Mouse (Mus musculus) stomach, embryonic 15.5 days (tissue): ENCODE data around the gene Dmrt2. TPM values are rescaled to one million over a fixed set of nuclear protein-coding genes. Genes with fewer than 3 reads are reported as not detected.

ENCODE experiments used
- ATAC-seq: fragments of 200-750 bp; cut with Nextera tagmentation; 2 replicates; pipeline ENCODE4 v1.8.0; 2017; ENCODE audit warnings: low read depth, moderate number of reproducible peaks, moderate TSS enrichment; ENCODE audit not compliant: insufficient read depth, low FRiP score
- H3K27ac ChIP-seq: fragments of 300-500 bp; sonication (generic); 2 replicates; pipeline ENCODE4 v1.5.1; 2015; ENCODE audit warnings: mild to moderate bottlenecking, inconsistent platforms
- H3K27me3 ChIP-seq: fragments of 300-500 bp; sonication (generic); replicated peaks from 2 replicates; pipeline ENCODE4 v1.6.1; 2015; ENCODE audit warnings: inconsistent platforms
- H3K36me3 ChIP-seq: fragments of 300-500 bp; sonication (generic); 2 replicates; pipeline ENCODE4 v1.6.1; 2015; ENCODE audit warnings: inconsistent platforms
- H3K4me1 ChIP-seq: fragments of 300-500 bp; sonication (generic); 2 replicates; pipeline ENCODE4 v1.6.1; 2015; ENCODE audit warnings: inconsistent platforms
- H3K4me2 ChIP-seq: fragments of 300-500 bp; sonication (generic); 2 replicates; pipeline ENCODE4 v1.6.1; 2015; ENCODE audit warnings: mild to moderate bottlenecking, inconsistent platforms
- H3K4me3 ChIP-seq: fragments of 300-500 bp; sonication (generic); replicated peaks from 2 replicates; pipeline ENCODE4 v1.5.1; 2015; ENCODE audit warnings: inconsistent platforms
- H3K9ac ChIP-seq: fragments of 300-500 bp; sonication (generic); 2 replicates; pipeline ENCODE4 v1.6.1; 2015; ENCODE audit warnings: inconsistent platforms
- H3K9me3 ChIP-seq: fragments of 300-500 bp; sonication (generic); 2 replicates; pipeline ENCODE4 v1.6.1; 2016; ENCODE audit warnings: inconsistent platforms
- WGBS: fragments of 180-500 bp; shearing (Covaris S2); methylation state at CpG from one replicate; pipeline ENCODE4 v1.1.7; 2015; 5-methylcytosine and 5-hydroxymethylcytosine counted together
- polyA plus RNA-seq: library from polyadenylated mRNA; unstranded; fragments of >200 nt; fragmentation: Nextera tagmentation; extraction: Ambion mirVana; gene quantifications from 2 replicates; pipeline ENCODE4 v1.2.1, GENCODE M21; 2015

Gene Dmrt2
- polyA plus RNA-seq, 1 experiment from 2014 or later: 1.2 TPM

DNA sequence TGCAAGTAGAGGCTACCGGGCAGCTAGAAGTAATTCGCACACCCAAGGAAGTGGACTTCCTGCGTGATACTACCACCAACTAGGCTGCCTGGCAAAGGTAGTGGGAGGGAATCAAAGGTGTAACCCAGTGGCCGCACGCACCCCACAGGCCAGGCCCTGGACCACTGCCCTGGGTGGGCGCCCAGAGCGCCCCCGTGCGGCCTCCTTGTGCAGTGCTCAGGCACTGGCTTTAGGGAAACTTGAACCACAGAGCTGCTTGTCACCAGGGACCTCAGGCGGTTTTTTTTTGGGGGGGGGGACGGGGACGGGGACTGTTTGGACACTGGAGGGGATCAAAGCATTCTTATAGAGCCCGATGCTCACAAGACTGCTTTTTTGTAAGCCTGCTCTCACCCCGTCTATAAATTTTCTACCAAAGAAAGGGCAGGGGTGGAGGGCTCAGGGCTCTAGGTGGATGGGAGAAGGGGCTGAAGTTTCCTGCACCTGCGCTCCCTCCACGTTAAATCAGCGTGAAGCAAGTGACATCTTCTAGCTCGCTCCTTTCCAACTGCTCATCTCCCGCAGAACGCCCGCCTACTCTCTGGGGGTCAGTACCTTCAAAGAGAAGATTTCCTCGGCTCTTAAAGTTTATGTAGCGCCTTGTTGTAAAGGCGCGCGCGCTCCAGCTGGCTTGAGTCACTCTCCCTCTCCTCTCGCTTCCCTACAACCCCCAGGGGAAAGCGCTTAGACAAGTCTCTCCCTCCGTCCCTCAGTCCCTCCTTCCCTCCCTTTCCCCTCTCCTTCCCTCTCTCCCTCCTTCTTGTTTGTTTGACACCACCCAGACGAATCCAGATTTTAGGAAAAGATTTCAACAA, 6.5 kb upstream of the Dmrt2 start:
- peak overlapping the region; percentile 33 for H3K4me2 ChIP-seq

DNA sequence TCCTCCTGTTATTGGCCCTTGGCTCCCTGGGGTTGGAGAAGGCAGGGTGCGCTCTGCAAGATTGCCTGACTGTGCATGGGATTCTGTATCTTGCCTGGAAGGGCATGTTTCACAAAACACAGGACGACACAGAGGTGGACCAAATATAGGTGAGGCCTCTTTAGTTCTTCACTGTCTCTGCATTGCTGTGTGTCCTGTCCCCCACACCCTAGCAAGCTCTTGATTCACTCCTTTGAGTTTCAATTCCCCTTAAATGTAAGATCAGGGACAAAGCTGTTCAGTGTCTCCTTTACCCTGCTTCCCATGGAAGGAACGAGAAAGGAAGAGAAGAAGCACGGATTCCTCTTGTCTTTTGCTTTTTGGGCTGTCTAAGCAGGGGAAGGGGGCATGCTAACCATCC, 4.4 kb upstream of the Dmrt2 start:
- H3K4me2 ChIP-seq: no peak overlapping the region
- H3K36me3 ChIP-seq: no peaks in the 10 kb centered on the region
- no peak overlapping the region for H3K9ac ChIP-seq
- no peaks in the 10 kb centered on the region for H3K9me3 ChIP-seq
- ATAC-seq: no peak
- WGBS: 27% methylated on average over 4 of the region's 4 CpGs
- H3K27me3 ChIP-seq: peaks cover 86% of the 10 kb centered on the region
- H3K4me3 ChIP-seq: no peak overlapping the region
- H3K4me1 ChIP-seq: peaks cover 11% of the 10 kb centered on the region
- no peak overlapping the region for H3K27ac ChIP-seq

More for the DNA sequence above, 6.5 kb upstream of the Dmrt2 start:
- H3K27ac ChIP-seq: no peak overlapping the region
- WGBS: 6% methylated on average over 31 of the region's 31 CpGs
- no peak for ATAC-seq
- no peak overlapping the region for H3K4me3 ChIP-seq
- H3K9ac ChIP-seq: no peak overlapping the region
- no peaks in the 10 kb centered on the region for H3K36me3 ChIP-seq
- H3K4me1 ChIP-seq: no peaks in the 10 kb centered on the region
- no peaks in the 10 kb centered on the region for H3K9me3 ChIP-seq
- H3K27me3 ChIP-seq: peaks cover 67% of the 10 kb centered on the region

DNA sequence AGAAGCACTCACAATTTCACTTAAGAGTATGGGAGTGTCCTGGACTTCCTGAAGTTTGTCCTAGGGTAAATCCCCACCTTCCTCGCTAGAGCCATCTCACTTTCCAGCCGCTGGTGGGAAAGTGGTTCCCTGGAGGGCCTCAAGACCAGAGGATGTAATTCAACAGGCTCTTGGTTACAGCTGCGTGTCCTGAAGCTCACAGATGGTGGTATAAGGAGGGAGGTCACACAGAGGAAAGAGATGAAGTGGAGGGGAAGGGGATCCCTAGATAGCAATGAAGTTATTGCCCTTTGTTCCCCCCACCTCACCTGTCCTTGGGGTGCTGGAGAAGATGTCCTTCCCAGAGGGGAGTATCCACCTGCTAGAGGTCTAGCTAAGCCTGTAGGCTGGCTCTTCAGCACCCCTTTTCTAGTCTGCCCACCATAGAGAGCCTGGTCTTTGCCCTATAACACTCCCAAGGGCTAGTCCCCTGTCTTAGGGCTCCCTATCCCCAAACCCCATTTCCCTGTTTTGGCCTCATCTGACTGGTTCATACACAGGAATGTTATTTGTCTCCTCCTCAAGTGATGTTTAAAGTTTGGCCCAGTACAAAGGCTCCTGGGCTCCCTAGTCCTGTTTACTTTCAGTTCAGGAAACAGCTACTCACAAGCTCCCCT, 2.5 kb upstream of the Dmrt2 start:
- Histone ChIP-seq H3K4me3 (no peak overlapping the region), H3K27ac (no peak overlapping the region), H3K36me3 (no peaks in the 10 kb centered on the region), H3K9me3 (no peaks in the 10 kb centered on the region), H3K27me3 (peaks cover 90% of the 10 kb centered on the region), H3K4me2 (no peak overlapping the region), H3K4me1 (peaks cover 24% of the 10 kb centered on the region), H3K9ac (no peak overlapping the region)
- ATAC-seq: no peak
- 13% methylated on average over 3 of the region's 3 CpGs for WGBS

DNA sequence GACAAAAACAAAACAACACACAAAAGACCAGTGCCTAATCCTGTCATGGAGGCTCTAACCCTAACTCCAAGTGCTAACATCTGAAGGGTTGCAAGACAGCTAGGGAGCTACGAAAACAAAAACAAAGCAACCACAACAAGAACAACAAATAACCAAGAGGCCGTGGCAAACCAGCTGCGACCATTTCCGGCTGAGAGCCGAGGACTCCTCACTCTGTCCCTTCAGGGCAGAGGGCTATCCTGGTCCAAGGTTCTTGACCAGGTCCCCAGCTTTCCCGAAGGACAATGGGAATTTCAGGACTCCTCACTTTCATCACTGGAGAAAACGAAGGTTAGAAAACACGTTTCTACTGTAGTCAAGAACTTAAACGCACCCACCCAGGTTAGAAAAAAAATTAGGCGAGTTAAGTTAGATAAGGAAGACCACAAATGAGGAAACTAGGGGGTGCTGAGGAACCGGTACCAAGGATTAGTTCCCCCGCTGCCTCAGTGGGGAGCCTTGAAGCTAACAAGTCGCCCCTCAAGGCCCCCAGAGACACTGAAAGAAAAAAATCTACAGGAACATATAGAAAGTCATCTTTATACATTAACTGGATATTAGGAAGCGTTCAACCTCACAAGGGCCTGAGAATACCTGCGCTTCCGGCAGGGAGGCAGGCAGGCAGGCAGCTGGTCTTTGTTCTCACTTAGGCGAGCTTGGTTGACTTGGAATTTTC, 1.5 kb upstream of the Dmrt2 start:
- Histone ChIP-seq H3K27ac (no peak overlapping the region), H3K9me3 (no peaks in the 10 kb centered on the region), H3K9ac (no peak overlapping the region), H3K4me1 (peaks cover 24% of the 10 kb centered on the region), H3K4me2 (no peak overlapping the region), H3K4me3 (no peak overlapping the region), H3K36me3 (no peaks in the 10 kb centered on the region), H3K27me3 (peaks cover 87% of the 10 kb centered on the region)
- WGBS: 5% methylated on average over 17 of the region's 17 CpGs
- no peak for ATAC-seq

DNA sequence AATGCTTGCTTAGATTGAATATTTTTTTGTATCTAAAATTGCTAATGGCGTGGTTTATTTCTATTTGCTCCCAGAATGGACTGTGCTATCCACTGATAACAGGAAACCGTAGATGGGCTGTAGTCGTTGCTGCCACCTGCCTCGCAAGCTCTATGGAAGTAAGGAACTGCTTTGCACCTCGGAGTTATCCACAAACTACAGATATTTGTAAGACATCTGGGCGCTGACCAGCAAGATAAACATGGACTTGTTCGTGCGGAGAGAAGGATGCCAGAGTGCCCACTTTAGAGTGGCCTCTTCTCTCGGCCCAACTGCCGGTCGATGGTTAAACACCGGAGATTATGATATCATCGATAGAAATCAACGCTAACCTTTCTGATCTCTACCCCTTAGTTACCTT, 530 bp upstream of the Dmrt2 start:
- H3K9me3 ChIP-seq: no peaks in the 10 kb centered on the region
- H3K4me2 ChIP-seq: peak overlapping the region; percentile 75
- H3K9ac ChIP-seq: no peak overlapping the region
- H3K4me3 ChIP-seq: peak overlapping the region; percentile 43
- WGBS: 2% methylated on average over 14 of the region's 14 CpGs
- H3K27me3 ChIP-seq: peaks cover 87% of the 10 kb centered on the region
- H3K36me3 ChIP-seq: no peaks in the 10 kb centered on the region
- no peak for ATAC-seq
- no peak overlapping the region for H3K27ac ChIP-seq
- H3K4me1 ChIP-seq: peaks cover 24% of the 10 kb centered on the region

DNA sequence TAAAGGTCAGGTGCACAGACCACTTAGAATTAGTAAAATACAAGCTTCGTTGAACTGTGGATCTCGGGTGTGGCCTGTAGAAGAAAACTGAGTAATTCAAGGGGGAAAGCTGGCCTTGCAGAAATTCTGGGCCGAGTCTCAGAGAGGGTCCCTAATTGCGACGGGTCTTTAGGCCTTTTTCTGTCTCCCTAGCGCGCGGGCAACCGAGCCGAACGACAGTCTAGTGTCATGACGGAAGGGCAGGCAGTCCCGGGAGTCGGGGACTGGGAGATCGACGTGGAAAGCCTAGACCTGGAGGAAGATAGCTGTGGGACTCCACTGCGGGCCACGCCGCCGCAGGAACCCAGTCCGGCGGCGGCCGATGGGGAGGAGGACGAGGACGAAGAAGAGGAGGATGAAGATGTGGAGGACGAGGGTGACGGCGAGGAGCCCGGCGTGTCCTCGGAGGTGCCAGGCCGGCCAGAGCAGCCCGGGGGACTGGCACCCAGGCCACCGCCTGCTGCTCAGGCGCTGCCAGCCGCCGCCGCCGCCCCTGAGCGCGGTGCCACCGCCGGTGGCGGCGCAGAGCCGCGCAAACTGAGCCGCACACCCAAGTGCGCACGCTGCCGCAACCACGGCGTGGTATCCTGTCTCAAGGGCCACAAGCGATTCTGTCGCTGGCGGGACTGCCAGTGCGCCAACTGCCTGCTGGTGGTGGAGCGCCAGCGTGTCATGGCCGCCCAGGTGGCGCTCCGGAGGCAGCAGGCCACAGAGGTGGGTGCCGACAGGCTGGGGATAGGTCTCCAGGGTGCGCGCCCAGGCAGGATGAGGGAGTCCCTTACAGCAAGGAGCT, 1.2 kb downstream of the Dmrt2 start:
- H3K4me1 ChIP-seq: peaks cover 24% of the 10 kb centered on the region
- H3K4me3 ChIP-seq: peak overlapping the region; percentile 43
- WGBS: 2% methylated on average over 63 of the region's 66 CpGs
- peaks cover 76% of the 10 kb centered on the region for H3K27me3 ChIP-seq
- no peak for ATAC-seq
- no peaks in the 10 kb centered on the region for H3K9me3 ChIP-seq
- peak overlapping the region; percentile 1; the same call in 1 of the 2 replicates for H3K9ac ChIP-seq
- no peaks in the 10 kb centered on the region for H3K36me3 ChIP-seq
- peak overlapping the region; percentile 75 for H3K4me2 ChIP-seq
- H3K27ac ChIP-seq: no peak overlapping the region

DNA sequence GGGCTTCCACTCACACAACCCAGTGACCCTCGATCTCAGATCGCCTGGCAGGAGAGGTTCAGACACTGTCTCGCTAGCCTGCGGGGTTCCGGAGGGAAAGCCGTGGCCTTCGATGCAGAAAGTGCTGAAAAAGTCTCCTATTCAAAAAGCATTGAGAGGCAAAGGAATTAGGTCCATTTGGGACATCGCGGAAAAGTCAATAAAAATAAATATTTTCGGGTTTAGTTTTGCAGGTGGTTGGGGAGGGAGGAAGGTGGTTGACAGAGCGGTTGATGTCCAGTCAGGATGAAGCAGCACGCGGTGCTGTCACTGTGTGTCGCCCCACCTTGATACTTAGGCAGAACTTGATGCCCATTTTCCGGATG, 1.8 kb downstream of the Dmrt2 start:
- peaks cover 24% of the 10 kb centered on the region for H3K4me1 ChIP-seq

DNA sequence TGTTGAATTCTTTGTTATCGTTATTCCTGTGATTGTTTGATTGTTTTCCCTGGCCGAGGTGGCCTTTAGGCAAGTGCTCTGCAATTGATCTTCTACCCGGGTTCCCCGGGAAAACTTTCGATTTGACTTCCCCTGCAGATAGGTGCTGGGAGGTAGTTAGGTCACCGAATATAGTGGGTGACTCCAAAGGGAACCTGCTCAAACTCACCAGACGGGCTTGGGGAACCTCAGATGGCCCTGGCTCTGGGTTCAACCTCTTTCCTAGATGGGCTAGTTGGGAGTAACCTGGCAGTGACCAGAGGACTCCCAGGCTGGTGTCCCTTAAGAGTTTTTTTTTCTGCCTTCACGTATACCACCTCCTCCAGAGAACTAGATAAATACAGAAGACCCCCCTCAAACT, 2.5 kb downstream of the Dmrt2 start:
- 6% methylated on average over 8 of the region's 8 CpGs for WGBS
- Histone ChIP-seq H3K27me3 (peaks cover 65% of the 10 kb centered on the region), H3K4me3 (no peak overlapping the region; the same call in 1 of the 2 replicates)

More for the DNA sequence above, 1.8 kb downstream of the Dmrt2 start:
- WGBS: 2% methylated on average over 15 of the region's 15 CpGs
- H3K27ac ChIP-seq: no peak overlapping the region
- H3K36me3 ChIP-seq: no peaks in the 10 kb centered on the region
- H3K4me2 ChIP-seq: peak overlapping the region; percentile 75
- H3K4me3 ChIP-seq: peak overlapping the region; percentile 43
- no peak overlapping the region; the same call in 1 of the 2 replicates for H3K9ac ChIP-seq
- H3K27me3 ChIP-seq: peaks cover 71% of the 10 kb centered on the region
- ATAC-seq: no peak
- no peaks in the 10 kb centered on the region for H3K9me3 ChIP-seq

DNA sequence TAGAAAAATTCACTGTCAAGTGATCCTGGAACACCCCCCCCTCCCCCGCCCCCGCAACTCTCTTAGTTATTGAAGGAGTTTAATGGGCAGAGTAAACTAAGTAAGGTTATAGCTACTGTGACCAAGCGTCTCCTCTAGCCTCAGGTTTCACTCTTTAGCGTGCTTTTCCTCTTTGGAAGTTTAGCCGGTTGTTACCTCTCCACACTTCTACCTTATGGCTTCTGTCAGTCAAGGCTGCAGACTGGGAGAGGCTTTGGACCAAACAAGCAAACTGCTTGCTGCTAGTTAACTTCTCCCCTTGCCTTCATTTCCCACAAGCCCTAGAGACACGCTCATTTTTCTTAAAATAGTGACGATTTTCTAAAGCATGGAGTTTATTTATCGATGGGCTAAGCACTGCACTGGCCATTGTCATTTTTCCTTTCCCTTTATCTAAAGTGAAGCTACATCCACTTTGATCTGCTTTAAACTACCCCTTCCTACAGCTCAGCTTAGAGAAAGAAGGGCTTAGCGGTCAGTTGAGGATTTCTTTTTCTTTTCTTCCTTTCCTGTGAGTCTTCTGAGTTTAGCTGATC, 3.7 kb downstream of the Dmrt2 start:
- H3K4me3 ChIP-seq: no peak overlapping the region
- 19% methylated on average over 9 of the region's 9 CpGs for WGBS
- ATAC-seq: no peak
- peaks cover 24% of the 10 kb centered on the region for H3K4me1 ChIP-seq
- no peaks in the 10 kb centered on the region for H3K9me3 ChIP-seq
- no peak overlapping the region for H3K4me2 ChIP-seq
- H3K9ac ChIP-seq: no peak overlapping the region
- H3K27ac ChIP-seq: no peak overlapping the region
- peaks cover 55% of the 10 kb centered on the region for H3K27me3 ChIP-seq
- H3K36me3 ChIP-seq: no peaks in the 10 kb centered on the region

More for the DNA sequence above, 2.5 kb downstream of the Dmrt2 start:
- no peaks in the 10 kb centered on the region for H3K9me3 ChIP-seq
- H3K9ac ChIP-seq: no peak overlapping the region
- ATAC-seq: no peak
- peak overlapping the region; percentile 75 for H3K4me2 ChIP-seq
- peaks cover 24% of the 10 kb centered on the region for H3K4me1 ChIP-seq
- no peaks in the 10 kb centered on the region for H3K36me3 ChIP-seq
- H3K27ac ChIP-seq: no peak overlapping the region

DNA sequence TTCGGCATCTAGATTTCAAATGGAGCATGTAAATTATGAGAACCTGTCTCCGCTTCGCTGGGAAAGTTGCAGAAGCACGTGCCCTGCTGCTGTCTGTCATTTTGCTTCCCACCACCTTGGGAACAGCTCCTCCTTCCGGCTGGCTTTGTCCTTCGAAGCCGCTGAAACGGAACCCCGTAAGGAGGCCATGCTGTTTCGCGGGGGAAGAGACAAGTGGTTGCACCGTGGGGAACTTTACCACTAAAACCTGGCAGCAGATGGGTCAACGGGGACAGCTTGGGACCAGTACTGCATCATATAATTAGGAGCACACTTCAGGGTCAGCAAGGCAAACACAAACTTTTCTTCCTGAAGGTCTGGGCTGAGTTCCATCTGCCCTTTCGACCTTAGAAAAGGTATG, 26.6 kb downstream of the Dmrt2 start:
- no peak overlapping the region for H3K27ac ChIP-seq
- no peaks in the 10 kb centered on the region for H3K9me3 ChIP-seq
- no peaks in the 10 kb centered on the region for H3K36me3 ChIP-seq
- no peak overlapping the region for H3K4me2 ChIP-seq
- 76% methylated on average over 14 of the region's 14 CpGs for WGBS
- no peak overlapping the region for H3K4me3 ChIP-seq
- no peak overlapping the region for H3K9ac ChIP-seq
- H3K27me3 ChIP-seq: no peaks in the 10 kb centered on the region
- no peaks in the 10 kb centered on the region for H3K4me1 ChIP-seq
- no peak for ATAC-seq

DNA sequence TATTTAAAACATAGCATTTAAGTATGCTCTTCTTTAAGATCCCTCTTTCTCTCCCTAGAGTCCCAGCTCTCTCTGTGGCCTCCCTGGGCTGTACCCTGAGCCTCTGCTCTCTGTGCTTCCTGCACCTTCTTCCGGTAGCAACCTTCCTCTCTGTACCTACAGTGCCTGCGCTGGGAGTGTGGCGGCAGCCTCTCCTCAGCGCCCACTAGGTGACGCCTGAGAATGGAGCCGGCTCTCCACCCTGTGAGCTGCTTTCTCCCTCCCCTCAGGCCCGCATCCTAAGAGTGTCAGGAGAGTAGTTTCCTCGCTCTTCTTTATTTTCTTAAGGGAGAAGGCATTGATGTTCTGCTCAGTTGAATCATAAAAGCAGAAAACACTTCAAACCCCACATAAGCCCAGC, 41.2 kb downstream of the Dmrt2 start:
- H3K4me3 ChIP-seq: no peak overlapping the region
- ATAC-seq: peak; percentile 79; the same call in 1 of the 2 replicates
- 9% methylated on average over 8 of the region's 8 CpGs for WGBS
- H3K4me2 ChIP-seq: no peak overlapping the region
- no peaks in the 10 kb centered on the region for H3K27me3 ChIP-seq
- H3K9me3 ChIP-seq: no peaks in the 10 kb centered on the region
- H3K9ac ChIP-seq: no peak overlapping the region
- no peaks in the 10 kb centered on the region for H3K4me1 ChIP-seq
- no peaks in the 10 kb centered on the region for H3K36me3 ChIP-seq
- H3K27ac ChIP-seq: no peak overlapping the region
